Mouse (Mus musculus): ENCODE measurements at regions not wholly inside any gene's neighbourhood (a gene's known extent, or its start where the extent isn't known, plus 50 kb on each side); places are given as distances from the start of the nearest gene placed in this dataset.

- Histone ChIP-seq H3K4me3 (ENCODE audit: low read length) (no peak overlapping the region), H3K4me1 (ENCODE audit: control insufficient read depth, insufficient read depth, low read depth, low read length) (peaks cover 5% of the 10 kb centered on the region), H3K9me3 (ENCODE audit: control insufficient read depth, low read length) (no peaks in the 10 kb centered on the region), H3K9ac (ENCODE audit: low read depth, low read length) (no peak overlapping the region), H3K4me2 (ENCODE audit: low read length) (no peak overlapping the region), H3K27ac (ENCODE audit: low read depth, low read length) (peak overlapping the region; percentile 36; the same call in 1 of the 2 replicates), H3K27me3 (replicated peaks; ENCODE audit: control insufficient read depth, insufficient read depth, low read length) (no peaks in the 10 kb centered on the region), H3K36me3 (ENCODE audit: control insufficient read depth, insufficient read depth, low read length) (no peaks in the 10 kb centered on the region)
- whole genome bisulfite sequencing: 6% methylated on average over 1 of the region's 1 CpGs
- peak; percentile 75; the same call in 1 of the 2 replicates for ATAC-seq
These were observed 105.6 kb upstream of the Npy start for GRCm38 (mm10) chr6:49716945-49717344.

DNA sequence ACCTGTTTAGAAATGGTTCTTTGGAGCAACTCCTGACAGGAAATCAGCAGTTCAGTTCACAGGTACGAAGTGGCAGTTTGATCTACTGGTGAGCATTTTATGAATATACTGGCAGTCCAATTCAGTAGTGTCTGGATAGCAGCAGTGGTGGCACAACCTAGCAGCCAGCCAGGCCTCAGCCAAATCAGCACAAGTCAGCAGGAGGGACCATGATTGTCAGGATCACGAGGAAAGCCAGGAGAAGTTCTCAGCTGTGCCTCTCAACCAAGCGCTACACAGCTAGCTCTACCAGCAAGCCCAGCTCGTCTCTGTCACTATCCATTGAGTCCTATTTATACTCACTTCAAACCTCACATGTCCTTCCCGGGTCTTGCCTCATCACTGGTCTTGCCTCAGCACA, 89.3 kb upstream of the Npy start:
- Histone ChIP-seq H3K4me2 (ENCODE audit: low read length) (no peak overlapping the region), H3K4me1 (ENCODE audit: control insufficient read depth, insufficient read depth, low read depth, low read length) (no peaks in the 10 kb centered on the region)
- WGBS: 83% methylated on average over 5 of the region's 5 CpGs

GRCm38 (mm10) chr6:49743157-49743556, 79.4 kb upstream of the Npy start:
- Histone ChIP-seq H3K4me2 (ENCODE audit: low read length) (no peak overlapping the region), H3K9me3 (ENCODE audit: control insufficient read depth, low read length) (no peaks in the 10 kb centered on the region), H3K27ac (ENCODE audit: low read depth, low read length) (no peak overlapping the region), H3K4me1 (ENCODE audit: control insufficient read depth, insufficient read depth, low read depth, low read length) (no peaks in the 10 kb centered on the region), H3K4me3 (ENCODE audit: low read length) (no peak overlapping the region), H3K9ac (ENCODE audit: low read depth, low read length) (no peak overlapping the region), H3K27me3 (replicated peaks; ENCODE audit: control insufficient read depth, insufficient read depth, low read length) (no peaks in the 10 kb centered on the region), H3K36me3 (ENCODE audit: control insufficient read depth, insufficient read depth, low read length) (no peaks in the 10 kb centered on the region)
- no peak for ATAC-seq
- WGBS: 85% methylated on average over 3 of the region's 3 CpGs

More for the DNA sequence above, 89.3 kb upstream of the Npy start:
- no peak overlapping the region for H3K27ac ChIP-seq (ENCODE audit: low read depth, low read length)
- H3K9me3 ChIP-seq (ENCODE audit: control insufficient read depth, low read length): no peaks in the 10 kb centered on the region
- H3K27me3 ChIP-seq (replicated peaks; ENCODE audit: control insufficient read depth, insufficient read depth, low read length): no peaks in the 10 kb centered on the region
- ATAC-seq: no peak
- no peaks in the 10 kb centered on the region for H3K36me3 ChIP-seq (ENCODE audit: control insufficient read depth, insufficient read depth, low read length)
- no peak overlapping the region for H3K9ac ChIP-seq (ENCODE audit: low read depth, low read length)
- no peak overlapping the region for H3K4me3 ChIP-seq (ENCODE audit: low read length)

GRCm38 (mm10) chr6:49745301-49745700, 77.2 kb upstream of the Npy start:
- 52% methylated on average over 4 of the region's 4 CpGs for WGBS
- Histone ChIP-seq H3K9ac (ENCODE audit: low read depth, low read length) (no peak overlapping the region), H3K4me3 (ENCODE audit: low read length) (no peak overlapping the region), H3K9me3 (ENCODE audit: control insufficient read depth, low read length) (no peaks in the 10 kb centered on the region), H3K4me1 (ENCODE audit: control insufficient read depth, insufficient read depth, low read depth, low read length) (no peaks in the 10 kb centered on the region), H3K27ac (ENCODE audit: low read depth, low read length) (no peak overlapping the region), H3K4me2 (ENCODE audit: low read length) (no peak overlapping the region), H3K27me3 (replicated peaks; ENCODE audit: control insufficient read depth, insufficient read depth, low read length) (no peaks in the 10 kb centered on the region), H3K36me3 (ENCODE audit: control insufficient read depth, insufficient read depth, low read length) (no peaks in the 10 kb centered on the region)
- no peak for ATAC-seq

DNA sequence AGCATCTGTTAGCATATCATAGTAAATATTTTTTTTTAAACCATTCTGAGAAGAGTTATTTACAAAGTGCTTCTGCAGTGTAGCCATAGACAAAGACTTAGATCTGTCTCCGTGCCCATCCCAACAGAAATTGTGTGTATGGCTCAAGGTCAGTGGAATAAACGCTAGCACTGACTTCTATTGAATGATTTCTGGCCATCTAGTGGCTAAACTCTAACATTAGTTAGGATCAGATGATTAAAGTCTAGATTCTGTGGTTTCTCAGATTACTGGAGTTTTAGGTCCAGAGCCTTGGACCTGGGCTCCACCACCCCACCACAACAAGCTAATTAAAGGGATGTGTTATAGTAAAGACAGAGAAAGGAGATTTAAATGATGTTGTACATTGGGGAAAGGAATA, 72.0 kb upstream of the Npy start:
- Histone ChIP-seq H3K4me3 (ENCODE audit: low read length) (no peak overlapping the region), H3K4me2 (ENCODE audit: low read length) (no peak overlapping the region), H3K9ac (ENCODE audit: low read depth, low read length) (no peak overlapping the region), H3K9me3 (ENCODE audit: control insufficient read depth, low read length) (no peaks in the 10 kb centered on the region), H3K4me1 (ENCODE audit: control insufficient read depth, insufficient read depth, low read depth, low read length) (no peaks in the 10 kb centered on the region), H3K27me3 (replicated peaks; ENCODE audit: control insufficient read depth, insufficient read depth, low read length) (no peaks in the 10 kb centered on the region), H3K36me3 (ENCODE audit: control insufficient read depth, insufficient read depth, low read length) (no peaks in the 10 kb centered on the region), H3K27ac (ENCODE audit: low read depth, low read length) (no peak overlapping the region)
- ATAC-seq: no peak
- 68% methylated on average over 2 of the region's 2 CpGs for WGBS

DNA sequence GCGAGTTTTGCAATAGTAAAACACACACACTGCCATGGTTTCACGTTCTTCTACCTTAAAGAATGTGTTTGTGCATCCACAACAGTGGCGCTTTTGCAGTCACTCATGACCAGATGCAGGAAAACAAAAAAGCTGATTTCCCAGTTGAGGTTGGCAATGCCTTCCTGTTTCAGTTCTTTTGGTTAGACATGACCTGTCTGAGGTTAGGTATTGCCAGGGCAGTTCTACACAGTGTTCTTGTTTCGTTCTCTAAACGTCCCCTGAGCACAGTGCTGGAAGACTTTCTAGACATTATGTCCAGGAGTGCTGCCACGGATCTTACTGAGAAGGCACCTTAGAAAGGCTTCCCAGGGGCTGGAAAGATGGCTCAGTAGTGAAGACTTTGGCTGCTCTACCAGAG, 62.9 kb upstream of the Npy start:
- H3K27me3 ChIP-seq (replicated peaks; ENCODE audit: control insufficient read depth, insufficient read depth, low read length): no peaks in the 10 kb centered on the region
- no peak for ATAC-seq
- no peaks in the 10 kb centered on the region for H3K36me3 ChIP-seq (ENCODE audit: control insufficient read depth, insufficient read depth, low read length)
- no peaks in the 10 kb centered on the region for H3K9me3 ChIP-seq (ENCODE audit: control insufficient read depth, low read length)
- H3K4me2 ChIP-seq (ENCODE audit: low read length): no peak overlapping the region
- H3K4me3 ChIP-seq (ENCODE audit: low read length): no peak overlapping the region
- no peak overlapping the region for H3K9ac ChIP-seq (ENCODE audit: low read depth, low read length)
- 86% methylated on average over 6 of the region's 6 CpGs for WGBS
- no peak overlapping the region for H3K27ac ChIP-seq (ENCODE audit: low read depth, low read length)
- H3K4me1 ChIP-seq (ENCODE audit: control insufficient read depth, insufficient read depth, low read depth, low read length): no peaks in the 10 kb centered on the region

GRCm38 (mm10) chr6:49764746-49765145, 57.8 kb upstream of the Npy start:
- Histone ChIP-seq H3K27me3 (replicated peaks; ENCODE audit: control insufficient read depth, insufficient read depth, low read length) (no peaks in the 10 kb centered on the region), H3K4me2 (ENCODE audit: low read length) (no peak overlapping the region), H3K9ac (ENCODE audit: low read depth, low read length) (no peak overlapping the region), H3K36me3 (ENCODE audit: control insufficient read depth, insufficient read depth, low read length) (no peaks in the 10 kb centered on the region), H3K9me3 (ENCODE audit: control insufficient read depth, low read length) (no peaks in the 10 kb centered on the region), H3K4me1 (ENCODE audit: control insufficient read depth, insufficient read depth, low read depth, low read length) (no peaks in the 10 kb centered on the region), H3K4me3 (ENCODE audit: low read length) (no peak overlapping the region), H3K27ac (ENCODE audit: low read depth, low read length) (no peak overlapping the region)
- WGBS: 90% methylated on average over 4 of the region's 4 CpGs
- ATAC-seq: no peak

DNA sequence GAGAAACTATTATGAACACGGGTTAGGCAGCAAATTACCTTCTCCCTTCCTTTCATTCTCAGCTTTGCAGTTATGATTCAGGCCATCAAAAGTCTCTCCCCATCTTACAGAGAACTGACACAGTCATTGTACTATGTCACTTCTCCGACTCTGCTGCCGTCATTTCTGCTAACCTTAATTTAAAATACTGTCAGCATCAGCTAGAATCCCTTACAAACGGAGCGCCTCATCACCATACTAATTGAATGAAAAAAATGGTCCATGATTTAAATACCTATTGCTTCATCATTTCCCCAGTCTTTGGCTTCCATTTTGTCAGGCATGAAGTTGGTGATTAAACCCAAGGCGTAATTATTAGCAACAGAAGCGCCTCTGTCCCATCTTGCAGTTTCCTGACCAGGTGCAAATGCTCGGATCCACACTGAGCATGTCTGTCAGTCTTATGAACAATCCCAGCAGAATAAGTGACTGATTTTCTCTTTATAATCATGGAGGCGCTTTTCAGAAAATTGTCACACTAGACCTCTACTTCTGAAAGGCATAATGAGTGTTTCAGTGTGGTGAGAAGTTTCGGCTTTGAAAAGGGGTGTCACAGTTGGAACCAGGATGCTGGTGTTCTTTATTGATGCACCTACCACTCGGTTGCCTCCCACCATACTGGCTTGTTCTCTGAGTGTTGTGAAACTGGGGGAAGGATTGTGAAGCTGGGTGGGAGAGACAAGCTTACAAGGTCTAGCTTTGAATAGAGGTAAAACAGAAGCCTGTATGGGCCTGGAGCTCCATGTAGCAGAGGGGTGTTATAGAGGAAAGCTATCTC, 52.4 kb upstream of the Npy start:
- 64% methylated on average over 11 of the region's 11 CpGs for WGBS
- no peak for ATAC-seq
- H3K9me3 ChIP-seq (ENCODE audit: control insufficient read depth, low read length): no peaks in the 10 kb centered on the region
- no peaks in the 10 kb centered on the region for H3K4me1 ChIP-seq (ENCODE audit: control insufficient read depth, insufficient read depth, low read depth, low read length)
- H3K27ac ChIP-seq (ENCODE audit: low read depth, low read length): no peak overlapping the region
- H3K27me3 ChIP-seq (replicated peaks; ENCODE audit: control insufficient read depth, insufficient read depth, low read length): no peaks in the 10 kb centered on the region
- H3K4me3 ChIP-seq (ENCODE audit: low read length): no peak overlapping the region
- no peak overlapping the region for H3K9ac ChIP-seq (ENCODE audit: low read depth, low read length)
- H3K4me2 ChIP-seq (ENCODE audit: low read length): no peak overlapping the region
- H3K36me3 ChIP-seq (ENCODE audit: control insufficient read depth, insufficient read depth, low read length): no peaks in the 10 kb centered on the region

All from hindbrain, embryonic 16.5 days (tissue).